Mouse (Mus musculus): Measurements from ENCODE around the gene Syt13. TPM values are rescaled to one million over a fixed set of nuclear protein-coding genes. Genes with fewer than 3 reads are reported as not detected.
A peak's percentile ranks its signal among the peaks of the same experiment; 100 is the strongest.

Gene Syt13
- polyA plus RNA-seq, 1 experiment from 2014 or later: 4.7 TPM

DNA sequence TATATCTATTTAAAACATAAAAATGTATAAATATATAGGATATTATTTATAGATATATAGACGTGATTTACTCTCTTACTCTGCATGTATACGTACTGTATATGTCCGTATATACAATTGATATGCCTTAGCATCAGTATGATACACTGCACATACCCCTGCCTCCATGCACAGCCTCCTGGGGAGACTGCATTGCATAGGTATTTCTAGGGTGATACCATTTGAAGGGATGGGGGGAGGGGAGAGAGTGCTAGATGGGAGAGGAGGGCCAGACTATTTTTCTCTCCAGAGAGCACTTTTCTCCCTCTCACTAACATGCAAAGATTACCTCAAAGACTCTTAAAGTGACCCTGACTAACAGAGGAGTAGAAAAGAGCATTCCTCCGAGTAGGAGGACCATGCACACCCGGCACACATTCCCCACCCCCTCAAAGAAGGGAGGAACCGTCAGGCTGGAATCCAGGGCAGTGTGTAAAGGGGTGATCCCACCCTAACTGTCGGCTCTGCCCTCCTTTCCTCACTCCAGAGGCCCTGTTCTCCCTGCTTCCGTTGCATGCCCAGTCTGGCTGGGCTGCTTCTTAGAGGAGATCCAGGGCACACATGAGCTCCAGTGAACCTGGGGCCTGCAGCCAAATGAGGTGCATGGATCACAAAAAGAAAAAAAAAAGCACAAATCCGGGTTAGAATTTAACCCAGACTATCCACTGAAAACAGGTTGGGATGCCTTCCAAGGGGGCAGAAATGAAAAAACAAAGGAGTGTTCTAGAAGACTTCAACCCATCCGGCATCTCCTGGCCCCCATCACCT lies 52.3 kb downstream of the Syt13 start:
- Histone ChIP-seq H3K4me1 (replicated peaks; ENCODE audit: insufficient read depth, low read length) (peaks cover 15% of the 10 kb centered on the region), H3K4me2 (ENCODE audit: low read length) (0 out of 2 replicates have a peak overlapping the region, but pooled peaks have one; percentile 21), H3K27me3 (ENCODE audit: insufficient read depth, low read length) (no peaks in the 10 kb centered on the region), H3K9me3 (replicated peaks; ENCODE audit: low read length) (no peaks in the 10 kb centered on the region), H3K27ac (0 out of 2 replicates have a peak overlapping the region, but pooled peaks have one; percentile 50), H3K9ac (ENCODE audit: low read depth, low read length) (0 out of 2 replicates have a peak overlapping the region, but pooled peaks have one; percentile 27), H3K36me3 (ENCODE audit: insufficient read depth, low read length) (peaks cover 11% of the 10 kb centered on the region; the same call in 1 of the 2 replicates), H3K4me3 (replicated peaks; ENCODE audit: low read depth, low read length) (no peak overlapping the region)
- peak; percentile 47 for DNase-seq (ENCODE audit: low spot score)
- ATAC-seq (replicated peaks; ENCODE audit: low FRiP score, low read depth): 0 out of 2 replicates have a peak, but pooled peaks have one; percentile 41
- TF ChIP-seq CTCF (IDR thresholded peaks at IDR 0.05; ENCODE audit: low read depth): no peak
- WGBS: 23% methylated on average over 10 of the region's 10 CpGs

DNA sequence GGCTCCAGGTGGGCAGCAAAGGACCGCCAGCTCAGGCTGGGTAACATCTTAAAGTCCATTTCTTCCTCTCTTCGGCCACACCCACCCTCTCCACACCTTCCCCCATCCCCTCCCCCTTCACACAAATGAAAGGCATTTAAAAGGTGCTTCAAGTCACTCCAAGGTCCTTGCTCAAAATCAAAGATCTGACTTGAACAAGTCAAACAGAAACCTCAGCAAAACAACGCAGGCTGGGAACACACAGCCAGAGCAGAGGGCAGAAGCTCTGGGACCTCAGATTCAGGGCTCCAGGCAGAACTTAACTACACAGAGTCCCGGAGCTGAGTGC lies 52.9 kb downstream of the Syt13 start:
- TF ChIP-seq CTCF (IDR thresholded peaks at IDR 0.05; ENCODE audit: low read depth): no peak
- no peaks in the 10 kb centered on the region for H3K9me3 ChIP-seq (replicated peaks; ENCODE audit: low read length)
- WGBS: 31% methylated on average over 4 of the region's 4 CpGs
- peaks cover 15% of the 10 kb centered on the region for H3K4me1 ChIP-seq (replicated peaks; ENCODE audit: insufficient read depth, low read length)
- ATAC-seq (replicated peaks; ENCODE audit: low FRiP score, low read depth): no peak
- no peaks in the 10 kb centered on the region for H3K27me3 ChIP-seq (ENCODE audit: insufficient read depth, low read length)
- H3K9ac ChIP-seq (ENCODE audit: low read depth, low read length): no peak overlapping the region
- H3K27ac ChIP-seq: no peak overlapping the region
- H3K4me3 ChIP-seq (replicated peaks; ENCODE audit: low read depth, low read length): no peak overlapping the region
- H3K4me2 ChIP-seq (ENCODE audit: low read length): 0 out of 2 replicates have a peak overlapping the region, but pooled peaks have one; percentile 21
- peaks cover 16% of the 10 kb centered on the region for H3K36me3 ChIP-seq (ENCODE audit: insufficient read depth, low read length)
- DNase-seq (ENCODE audit: low spot score): no peak

DNA sequence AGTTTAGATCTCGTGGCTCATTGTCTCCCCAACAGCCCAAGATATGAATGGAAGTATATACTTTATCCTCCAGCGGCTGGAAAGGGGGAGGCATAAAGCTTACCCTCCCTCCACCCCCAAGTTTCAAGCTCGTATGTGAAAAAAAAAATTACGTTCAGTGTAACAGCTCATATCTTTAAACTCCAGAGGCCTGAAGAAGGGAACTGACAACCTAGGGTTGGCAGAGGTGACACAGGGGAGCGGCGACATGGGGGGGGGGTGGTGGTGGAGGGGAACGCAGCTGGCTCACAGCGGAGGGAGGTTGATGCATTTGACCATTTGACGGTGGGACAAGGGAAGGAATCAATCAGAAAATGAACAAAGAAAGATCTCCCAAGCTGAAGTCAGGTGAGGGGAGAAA lies 56.2 kb downstream of the Syt13 start:
- ATAC-seq (replicated peaks; ENCODE audit: low FRiP score, low read depth): no peak
- no peaks in the 10 kb centered on the region for H3K27me3 ChIP-seq (ENCODE audit: insufficient read depth, low read length)
- DNase-seq (ENCODE audit: low spot score): no peak
- H3K4me3 ChIP-seq (replicated peaks; ENCODE audit: low read depth, low read length): no peak overlapping the region
- no peak overlapping the region for H3K9ac ChIP-seq (ENCODE audit: low read depth, low read length)
- H3K4me1 ChIP-seq (replicated peaks; ENCODE audit: insufficient read depth, low read length): peaks cover 15% of the 10 kb centered on the region
- TF ChIP-seq CTCF (IDR thresholded peaks at IDR 0.05; ENCODE audit: low read depth): no peak
- no peak overlapping the region for H3K4me2 ChIP-seq (ENCODE audit: low read length)
- peaks cover 46% of the 10 kb centered on the region for H3K36me3 ChIP-seq (ENCODE audit: insufficient read depth, low read length)
- 84% methylated on average over 9 of the region's 9 CpGs for WGBS
- H3K27ac ChIP-seq: no peak overlapping the region
- H3K9me3 ChIP-seq (replicated peaks; ENCODE audit: low read length): no peaks in the 10 kb centered on the region

DNA sequence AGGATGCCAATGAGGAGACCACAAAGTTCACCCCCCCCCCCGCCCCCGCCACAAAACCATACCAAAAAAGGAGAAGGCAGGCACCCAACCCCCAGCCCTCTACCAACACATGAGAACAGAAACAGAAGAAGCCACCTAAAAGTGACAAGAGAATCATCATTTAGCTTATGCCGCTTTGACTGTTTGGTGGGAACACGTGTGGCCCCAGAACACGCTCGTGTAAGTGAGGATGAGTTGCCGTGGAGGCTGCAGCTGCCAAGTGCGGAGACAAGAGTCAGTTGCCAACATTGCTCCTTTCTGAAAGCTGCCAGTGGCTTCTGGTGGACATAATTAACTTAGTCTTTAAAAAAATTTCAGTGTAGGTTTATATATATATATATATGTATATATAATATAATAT lies 56.6 kb downstream of the Syt13 start:
- Histone ChIP-seq H3K27ac (no peak overlapping the region), H3K9ac (ENCODE audit: low read depth, low read length) (no peak overlapping the region), H3K36me3 (ENCODE audit: insufficient read depth, low read length) (peaks cover 48% of the 10 kb centered on the region), H3K4me3 (replicated peaks; ENCODE audit: low read depth, low read length) (no peak overlapping the region), H3K27me3 (ENCODE audit: insufficient read depth, low read length) (no peaks in the 10 kb centered on the region), H3K4me2 (ENCODE audit: low read length) (no peak overlapping the region), H3K9me3 (replicated peaks; ENCODE audit: low read length) (no peaks in the 10 kb centered on the region), H3K4me1 (replicated peaks; ENCODE audit: insufficient read depth, low read length) (peaks cover 11% of the 10 kb centered on the region)
- 91% methylated on average over 8 of the region's 8 CpGs for WGBS
- TF ChIP-seq CTCF (IDR thresholded peaks at IDR 0.05; ENCODE audit: low read depth): no peak
- DNase-seq (ENCODE audit: low spot score) (no peak), ATAC-seq (replicated peaks; ENCODE audit: low FRiP score, low read depth) (no peak)

DNA sequence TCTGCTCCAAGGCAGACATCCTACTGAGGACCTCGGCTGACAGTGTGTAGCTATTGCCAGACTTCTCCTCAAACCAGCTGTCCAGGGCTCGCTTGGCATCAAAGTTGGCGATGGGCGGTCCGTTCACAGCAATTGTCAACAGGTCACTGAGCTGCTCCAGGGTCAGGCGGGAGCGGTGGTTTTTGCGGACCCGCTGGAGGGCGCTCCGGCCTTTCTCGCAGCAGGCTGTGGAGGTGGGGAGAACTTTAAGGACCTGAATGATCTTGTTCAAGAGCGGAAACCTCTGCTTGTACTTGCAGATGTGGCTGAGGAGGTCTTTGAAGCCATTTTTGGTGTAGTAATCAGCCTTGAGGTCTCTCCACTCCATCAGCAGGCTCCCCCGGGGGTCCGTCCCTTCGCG lies 57.2 kb downstream of the Syt13 start:
- no peak overlapping the region for H3K9ac ChIP-seq (ENCODE audit: low read depth, low read length)
- H3K4me1 ChIP-seq (replicated peaks; ENCODE audit: insufficient read depth, low read length): peaks cover 10% of the 10 kb centered on the region
- ATAC-seq (replicated peaks; ENCODE audit: low FRiP score, low read depth): no peak
- WGBS: 85% methylated on average over 17 of the region's 17 CpGs
- DNase-seq (ENCODE audit: low spot score): no peak
- H3K36me3 ChIP-seq (ENCODE audit: insufficient read depth, low read length): peaks cover 50% of the 10 kb centered on the region
- no peak overlapping the region for H3K27ac ChIP-seq
- no peak overlapping the region for H3K4me2 ChIP-seq (ENCODE audit: low read length)
- TF ChIP-seq CTCF (IDR thresholded peaks at IDR 0.05; ENCODE audit: low read depth): no peak
- no peaks in the 10 kb centered on the region for H3K27me3 ChIP-seq (ENCODE audit: insufficient read depth, low read length)
- H3K4me3 ChIP-seq (replicated peaks; ENCODE audit: low read depth, low read length): no peak overlapping the region
- H3K9me3 ChIP-seq (replicated peaks; ENCODE audit: low read length): no peaks in the 10 kb centered on the region

DNA sequence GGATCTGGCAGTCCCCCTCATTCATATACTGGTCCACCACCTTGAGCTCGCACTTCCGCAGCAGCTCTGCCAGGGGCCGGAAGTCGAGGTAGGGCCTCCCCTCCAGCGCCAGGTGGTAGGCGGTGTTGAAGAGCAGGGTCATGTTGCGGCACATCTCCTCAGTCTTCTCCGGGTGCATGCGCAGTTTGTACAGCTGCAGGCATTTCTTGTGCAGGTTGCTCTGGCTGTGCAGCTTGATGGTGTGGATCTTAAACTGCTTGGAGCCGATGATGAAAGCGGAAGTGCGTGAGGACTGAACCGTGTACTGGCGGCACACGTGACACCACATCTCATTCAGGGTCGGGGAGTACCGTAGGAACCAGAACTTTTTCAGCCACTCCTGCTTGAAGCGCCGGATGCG lies 58.7 kb downstream of the Syt13 start:
- 97% methylated on average over 20 of the region's 20 CpGs for WGBS
- Histone ChIP-seq H3K4me2 (ENCODE audit: low read length) (no peak overlapping the region), H3K9ac (ENCODE audit: low read depth, low read length) (no peak overlapping the region), H3K4me3 (replicated peaks; ENCODE audit: low read depth, low read length) (no peak overlapping the region), H3K36me3 (ENCODE audit: insufficient read depth, low read length) (peaks cover 56% of the 10 kb centered on the region), H3K27me3 (ENCODE audit: insufficient read depth, low read length) (no peaks in the 10 kb centered on the region), H3K9me3 (replicated peaks; ENCODE audit: low read length) (no peaks in the 10 kb centered on the region), H3K27ac (no peak overlapping the region), H3K4me1 (replicated peaks; ENCODE audit: insufficient read depth, low read length) (no peaks in the 10 kb centered on the region)
- ATAC-seq (replicated peaks; ENCODE audit: low FRiP score, low read depth) (no peak), DNase-seq (ENCODE audit: low spot score) (no peak)
- TF ChIP-seq CTCF (IDR thresholded peaks at IDR 0.05; ENCODE audit: low read depth): no peak

All from kidney, postnatal 0 days (tissue).